Mouse (Mus musculus): Measurements from ENCODE around the gene Spon1. TPM values are rescaled to one million over a fixed set of nuclear protein-coding genes. Genes with fewer than 3 reads are reported as not detected.
A peak's percentile ranks its signal among the peaks of the same experiment; 100 is the strongest.

Spon1 gene
- polyA plus RNA-seq, 1 experiment from 2014 or later, result 57.4 TPM

DNA sequence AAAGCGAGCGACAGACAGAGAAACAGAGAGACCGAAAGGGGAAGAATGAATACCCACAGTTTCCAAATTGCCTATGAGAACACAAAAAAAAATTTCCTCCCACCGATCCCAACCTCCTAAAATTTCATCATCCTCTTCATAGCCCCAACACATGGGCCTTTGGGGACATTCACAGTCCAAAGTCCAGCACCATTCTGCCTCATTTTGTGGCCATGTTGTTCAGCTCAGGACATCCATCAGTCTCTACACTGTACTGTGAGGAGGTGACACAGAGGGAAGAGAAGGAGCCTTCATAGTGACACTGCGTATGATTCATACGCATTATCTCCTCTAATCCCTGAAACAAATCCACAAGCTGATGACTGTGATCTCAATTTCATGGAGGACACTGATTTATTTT, 12.7 kb downstream of the Spon1 start:
- no peak for ATAC-seq (replicated peaks; ENCODE audit: insufficient number of reproducible peaks, insufficient read depth, low FRiP score, low read depth)
- WGBS, result 93% methylated on average over 6 of the region's 6 CpGs
- Histone ChIP-seq H3K4me2 (no peak overlapping the region), H3K36me3 (no peaks in the 10 kb centered on the region), H3K27me3 (no peaks in the 10 kb centered on the region), H3K9ac (no peak overlapping the region), H3K4me1 (replicated peaks) (peaks cover 14% of the 10 kb centered on the region), H3K9me3 (replicated peaks) (no peaks in the 10 kb centered on the region), H3K4me3 (no peak overlapping the region), H3K27ac (no peak overlapping the region)

DNA sequence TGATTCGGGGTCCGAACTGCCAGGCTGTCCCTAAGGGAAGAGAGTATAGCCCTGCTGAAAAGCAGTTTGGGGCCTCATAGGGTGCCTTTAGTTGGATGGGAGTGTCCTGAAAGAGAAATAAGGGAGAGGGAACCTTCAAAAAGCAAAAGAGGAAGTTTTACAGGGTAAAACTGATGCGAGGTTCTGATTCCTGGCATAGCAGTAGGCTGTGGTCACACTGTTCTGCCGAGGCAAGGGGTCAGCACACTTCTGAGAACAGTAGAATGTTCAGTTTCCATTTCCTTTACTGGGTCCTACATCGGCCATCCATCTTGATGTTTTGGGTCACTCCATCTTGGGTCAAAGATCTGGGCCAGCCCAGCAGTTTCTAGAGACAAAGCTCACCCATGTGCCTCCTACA, 14.5 kb downstream of the Spon1 start:
- Histone ChIP-seq H3K4me1 (replicated peaks) (peaks cover 4% of the 10 kb centered on the region; the same call in 1 of the 2 replicates), H3K36me3 (no peaks in the 10 kb centered on the region), H3K27me3 (no peaks in the 10 kb centered on the region), H3K9ac (no peak overlapping the region), H3K4me2 (no peak overlapping the region), H3K9me3 (replicated peaks) (no peaks in the 10 kb centered on the region), H3K4me3 (no peak overlapping the region), H3K27ac (no peak overlapping the region)
- WGBS, result 78% methylated on average over 5 of the region's 5 CpGs
- ATAC-seq (replicated peaks; ENCODE audit: insufficient number of reproducible peaks, insufficient read depth, low FRiP score, low read depth), result no peak

GRCm38 (mm10) chr7:113791991-113792390, 26.2 kb downstream of the Spon1 start:
- Histone ChIP-seq H3K4me1 (replicated peaks) (peaks cover 32% of the 10 kb centered on the region), H3K9me3 (replicated peaks) (no peaks in the 10 kb centered on the region), H3K4me2 (no peak overlapping the region), H3K27ac (peak overlapping the region; percentile 20; the same call in 1 of the 2 replicates), H3K4me3 (no peak overlapping the region), H3K36me3 (no peaks in the 10 kb centered on the region; the same call in 1 of the 2 replicates), H3K27me3 (no peaks in the 10 kb centered on the region), H3K9ac (no peak overlapping the region)
- WGBS, result 55% methylated on average over 5 of the region's 5 CpGs
- no peak for ATAC-seq (replicated peaks; ENCODE audit: insufficient number of reproducible peaks, insufficient read depth, low FRiP score, low read depth)

- no peaks in the 10 kb centered on the region; the same call in 1 of the 2 replicates for H3K36me3 ChIP-seq
- H3K4me3 ChIP-seq, result no peak overlapping the region
- no peak for ATAC-seq (replicated peaks; ENCODE audit: insufficient number of reproducible peaks, insufficient read depth, low FRiP score, low read depth)
- WGBS, result 73% methylated on average over 3 of the region's 3 CpGs
- no peak overlapping the region for H3K4me2 ChIP-seq
- no peaks in the 10 kb centered on the region for H3K9me3 ChIP-seq (replicated peaks)
- H3K27ac ChIP-seq, result no peak overlapping the region
- peaks cover 28% of the 10 kb centered on the region for H3K4me1 ChIP-seq (replicated peaks)
- no peak overlapping the region for H3K9ac ChIP-seq
- H3K27me3 ChIP-seq, result no peaks in the 10 kb centered on the region
Measured at GRCm38 (mm10) chr7:113792871-113793270, 27.1 kb downstream of the Spon1 start.

GRCm38 (mm10) chr7:113795209-113795608, 29.4 kb downstream of the Spon1 start:
- no peaks in the 10 kb centered on the region for H3K36me3 ChIP-seq
- no peak overlapping the region for H3K4me2 ChIP-seq
- H3K9ac ChIP-seq, result no peak overlapping the region
- H3K4me1 ChIP-seq (replicated peaks), result peaks cover 22% of the 10 kb centered on the region
- H3K27me3 ChIP-seq, result no peaks in the 10 kb centered on the region
- peak overlapping the region; percentile 66 for H3K27ac ChIP-seq
- H3K4me3 ChIP-seq, result no peak overlapping the region
- peak; percentile 77 for ATAC-seq (replicated peaks; ENCODE audit: insufficient number of reproducible peaks, insufficient read depth, low FRiP score, low read depth)
- WGBS, result 33% methylated on average over 5 of the region's 5 CpGs
- H3K9me3 ChIP-seq (replicated peaks), result no peaks in the 10 kb centered on the region

- H3K4me3 ChIP-seq, result no peak overlapping the region
- no peak overlapping the region for H3K9ac ChIP-seq
- ATAC-seq (replicated peaks; ENCODE audit: insufficient number of reproducible peaks, insufficient read depth, low FRiP score, low read depth), result no peak
- H3K36me3 ChIP-seq, result no peaks in the 10 kb centered on the region
- WGBS, result 80% methylated on average over 4 of the region's 4 CpGs
- no peak overlapping the region for H3K4me2 ChIP-seq
- H3K27me3 ChIP-seq, result no peaks in the 10 kb centered on the region
- no peaks in the 10 kb centered on the region for H3K9me3 ChIP-seq (replicated peaks)
- peaks cover 19% of the 10 kb centered on the region for H3K4me1 ChIP-seq (replicated peaks)
- no peak overlapping the region for H3K27ac ChIP-seq
Measured at GRCm38 (mm10) chr7:113797134-113797533, 31.3 kb downstream of the Spon1 start.

GRCm38 (mm10) chr7:113798605-113799255, 32.9 kb downstream of the Spon1 start:
- Histone ChIP-seq H3K27ac (no peak overlapping the region), H3K4me2 (no peak overlapping the region), H3K36me3 (no peaks in the 10 kb centered on the region)

DNA sequence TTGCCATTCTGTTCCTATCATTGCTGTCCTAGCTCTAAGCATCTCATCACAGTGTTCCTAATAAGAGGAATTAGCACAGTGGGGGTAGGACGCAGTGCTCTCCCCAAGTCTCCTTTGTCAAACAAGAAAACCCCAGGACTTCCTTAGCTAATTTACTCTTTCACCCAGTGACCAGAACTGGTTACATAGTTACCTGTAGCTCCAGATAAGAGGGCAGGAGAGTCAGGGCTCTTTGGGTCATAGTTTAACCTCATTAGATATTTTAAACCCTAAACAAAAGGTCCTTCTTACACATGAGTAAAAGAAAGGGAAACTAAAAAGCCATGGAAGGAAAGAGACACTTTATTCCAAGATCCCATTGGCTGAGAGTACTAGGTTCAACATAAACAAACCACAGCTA, 44.0 kb downstream of the Spon1 start:
- H3K4me1 ChIP-seq (replicated peaks), result peaks cover 9% of the 10 kb centered on the region
- H3K4me2 ChIP-seq, result no peak overlapping the region
- no peaks in the 10 kb centered on the region for H3K36me3 ChIP-seq
- no peak for ATAC-seq (replicated peaks; ENCODE audit: insufficient number of reproducible peaks, insufficient read depth, low FRiP score, low read depth)
- no peak overlapping the region for H3K4me3 ChIP-seq
- 82% methylated on average over 1 of the region's 1 CpGs for WGBS
- H3K27ac ChIP-seq, result no peak overlapping the region
- no peaks in the 10 kb centered on the region for H3K9me3 ChIP-seq (replicated peaks)
- H3K27me3 ChIP-seq, result no peaks in the 10 kb centered on the region
- no peak overlapping the region for H3K9ac ChIP-seq

More at GRCm38 (mm10) chr7:113798605-113799255, 32.9 kb downstream of the Spon1 start:
- H3K4me1 ChIP-seq (replicated peaks), result peaks cover 12% of the 10 kb centered on the region
- WGBS, result 85% methylated on average over 6 of the region's 6 CpGs
- H3K9ac ChIP-seq, result no peak overlapping the region
- no peaks in the 10 kb centered on the region for H3K9me3 ChIP-seq (replicated peaks)
- no peak overlapping the region for H3K4me3 ChIP-seq
- H3K27me3 ChIP-seq, result no peaks in the 10 kb centered on the region
- ATAC-seq (replicated peaks; ENCODE audit: insufficient number of reproducible peaks, insufficient read depth, low FRiP score, low read depth), result no peak

DNA sequence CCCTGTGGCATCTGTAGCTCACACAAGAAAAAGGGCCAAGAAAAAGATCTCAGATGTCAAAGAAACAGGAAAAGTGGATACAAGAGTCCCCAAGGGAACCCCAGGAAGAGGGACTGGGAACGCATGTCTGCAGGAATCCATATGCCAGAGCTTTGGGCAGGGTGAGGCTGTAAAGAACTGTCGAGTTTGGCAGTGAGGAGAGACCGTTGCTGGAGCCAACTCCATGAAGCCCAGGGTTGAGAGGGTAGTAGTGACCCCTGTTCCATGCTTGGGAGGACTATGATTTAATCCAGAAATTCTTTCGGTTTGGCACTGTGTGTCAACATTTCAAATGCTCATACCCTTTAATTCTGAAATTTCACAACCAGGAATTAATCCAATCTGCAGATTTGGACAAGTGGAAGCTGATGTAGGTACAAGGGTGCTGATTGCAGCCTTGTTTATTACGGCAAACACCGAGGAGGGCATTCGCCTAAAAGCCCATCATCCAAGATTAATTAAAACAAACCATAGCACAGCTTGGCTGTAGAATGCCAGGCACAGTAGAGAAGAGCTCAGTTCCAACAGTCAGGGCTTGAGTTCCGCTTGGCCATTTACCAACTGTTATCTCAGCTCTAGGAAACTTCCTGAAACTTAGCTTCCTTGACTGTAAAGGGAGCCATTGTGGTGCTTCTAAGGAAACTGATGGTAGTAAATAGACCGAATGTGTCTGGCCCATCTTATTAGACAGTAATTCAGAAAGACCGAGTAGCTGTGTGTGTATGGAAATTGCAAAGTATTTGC, 45.8 kb downstream of the Spon1 start:
- Histone ChIP-seq H3K4me2 (no peak overlapping the region), H3K4me1 (replicated peaks) (peaks cover 19% of the 10 kb centered on the region), H3K27ac (peak overlapping the region; percentile 49), H3K9me3 (replicated peaks) (no peaks in the 10 kb centered on the region), H3K9ac (no peak overlapping the region), H3K27me3 (no peaks in the 10 kb centered on the region), H3K36me3 (no peaks in the 10 kb centered on the region), H3K4me3 (no peak overlapping the region)
- ATAC-seq (replicated peaks; ENCODE audit: insufficient number of reproducible peaks, insufficient read depth, low FRiP score, low read depth), result 0 out of 2 replicates have a peak, but pooled peaks have one; percentile 50
- WGBS, result 62% methylated on average over 10 of the region's 10 CpGs

- no peak overlapping the region for H3K27ac ChIP-seq
- H3K27me3 ChIP-seq, result no peaks in the 10 kb centered on the region
- no peaks in the 10 kb centered on the region for H3K9me3 ChIP-seq (replicated peaks)
- H3K36me3 ChIP-seq, result no peaks in the 10 kb centered on the region
- H3K4me2 ChIP-seq, result no peak overlapping the region
- no peak overlapping the region for H3K9ac ChIP-seq
- peaks cover 45% of the 10 kb centered on the region for H3K4me1 ChIP-seq (replicated peaks)
- 92% methylated on average over 10 of the region's 10 CpGs for WGBS
- H3K4me3 ChIP-seq, result no peak overlapping the region
- no peak for ATAC-seq (replicated peaks; ENCODE audit: insufficient number of reproducible peaks, insufficient read depth, low FRiP score, low read depth)
Measured at GRCm38 (mm10) chr7:113814101-113814779, 48.4 kb downstream of the Spon1 start.

- no peak overlapping the region for H3K4me2 ChIP-seq
- H3K27me3 ChIP-seq, result no peaks in the 10 kb centered on the region
- H3K9me3 ChIP-seq (replicated peaks), result no peaks in the 10 kb centered on the region
- no peak for ATAC-seq (replicated peaks; ENCODE audit: insufficient number of reproducible peaks, insufficient read depth, low FRiP score, low read depth)
- no peak overlapping the region for H3K4me3 ChIP-seq
- WGBS, result 62% methylated on average over 5 of the region's 5 CpGs
- no peak overlapping the region for H3K27ac ChIP-seq
- H3K36me3 ChIP-seq, result no peaks in the 10 kb centered on the region
- H3K9ac ChIP-seq, result no peak overlapping the region
- H3K4me1 ChIP-seq (replicated peaks), result peaks cover 60% of the 10 kb centered on the region
Measured at GRCm38 (mm10) chr7:113815726-113816125, 49.9 kb downstream of the Spon1 start.
